Mouse (Mus musculus) right cerebral cortex, postnatal 36 days (tissue): Measurements from ENCODE around the gene Abcc4.
"Not testable (repeated sequence)": the region's sequence is repeated elsewhere in the genome, so short reads cannot be mapped to it uniquely, and the experiment has no call there.

Experiments used
- DNase-seq, 2 experiments: peaks; one replicate each; pipeline ENCODE4 v3.0.0; 2022; ENCODE audit warnings: low spot score in 2 of 2, mixed read lengths in 1 of 2

Gene Abcc4

GRCm38 (mm10) chr14:118581673-118582072 lies 124.3 kb downstream of the Abcc4 start:
- DNase-seq: no peak

GRCm38 (mm10) chr14:118579013-118579728 lies 126.8 kb downstream of the Abcc4 start:
- DNase-seq: no peak

GRCm38 (mm10) chr14:118577895-118578294 lies 128.1 kb downstream of the Abcc4 start:
- no peak for DNase-seq

GRCm38 (mm10) chr14:118572688-118573245 lies 133.3 kb downstream of the Abcc4 start:
- no peak for DNase-seq

- no peak for DNase-seq
These were observed 136.4 kb downstream of the Abcc4 start for GRCm38 (mm10) chr14:118569586-118569985.

- no peak for DNase-seq
These were observed 137.8 kb downstream of the Abcc4 start for GRCm38 (mm10) chr14:118568116-118568673.

GRCm38 (mm10) chr14:118566809-118567208 lies 139.2 kb downstream of the Abcc4 start:
- DNase-seq: no peak

- DNase-seq: peak; percentile 32 to 49
These were observed 139.8 kb downstream of the Abcc4 start for GRCm38 (mm10) chr14:118566214-118566688.

- DNase-seq: no peak
These were observed 140.3 kb downstream of the Abcc4 start for GRCm38 (mm10) chr14:118565696-118566095.

- DNase-seq: no peak
These were observed 142.4 kb downstream of the Abcc4 start for GRCm38 (mm10) chr14:118563570-118563969.

- DNase-seq: no peak
These were observed 153.0 kb downstream of the Abcc4 start for GRCm38 (mm10) chr14:118552901-118553475.

GRCm38 (mm10) chr14:118552390-118552789 lies 153.6 kb downstream of the Abcc4 start:
- DNase-seq: no peak

- DNase-seq: no peak
These were observed 154.2 kb downstream of the Abcc4 start for GRCm38 (mm10) chr14:118551725-118552285.

- no peak for DNase-seq
These were observed 154.8 kb downstream of the Abcc4 start for GRCm38 (mm10) chr14:118551061-118551724.

GRCm38 (mm10) chr14:118544493-118544892 lies 161.5 kb downstream of the Abcc4 start:
- DNase-seq: no peak

- no peak for DNase-seq
These were observed 163.1 kb downstream of the Abcc4 start for GRCm38 (mm10) chr14:118542947-118543346.

GRCm38 (mm10) chr14:118531539-118531938 lies 174.5 kb downstream of the Abcc4 start:
- no peak for DNase-seq

GRCm38 (mm10) chr14:118514280-118515031 lies 191.6 kb downstream of the Abcc4 start:
- DNase-seq: no peak

- DNase-seq: not testable (repeated sequence)
These were observed 194.3 kb downstream of the Abcc4 start for GRCm38 (mm10) chr14:118511715-118512114.

- DNase-seq: no peak
These were observed 195.2 kb downstream of the Abcc4 start for GRCm38 (mm10) chr14:118510793-118511192.

- no peak for DNase-seq
These were observed 195.8 kb downstream of the Abcc4 start for GRCm38 (mm10) chr14:118510216-118510615.
